Mouse (Mus musculus): ENCODE data around the gene Gabpb2.
"Not testable (repeated sequence)": the region's sequence is repeated elsewhere in the genome, so short reads cannot be mapped to it uniquely, and the experiment has no call there.

The Gabpb2 gene

DNA sequence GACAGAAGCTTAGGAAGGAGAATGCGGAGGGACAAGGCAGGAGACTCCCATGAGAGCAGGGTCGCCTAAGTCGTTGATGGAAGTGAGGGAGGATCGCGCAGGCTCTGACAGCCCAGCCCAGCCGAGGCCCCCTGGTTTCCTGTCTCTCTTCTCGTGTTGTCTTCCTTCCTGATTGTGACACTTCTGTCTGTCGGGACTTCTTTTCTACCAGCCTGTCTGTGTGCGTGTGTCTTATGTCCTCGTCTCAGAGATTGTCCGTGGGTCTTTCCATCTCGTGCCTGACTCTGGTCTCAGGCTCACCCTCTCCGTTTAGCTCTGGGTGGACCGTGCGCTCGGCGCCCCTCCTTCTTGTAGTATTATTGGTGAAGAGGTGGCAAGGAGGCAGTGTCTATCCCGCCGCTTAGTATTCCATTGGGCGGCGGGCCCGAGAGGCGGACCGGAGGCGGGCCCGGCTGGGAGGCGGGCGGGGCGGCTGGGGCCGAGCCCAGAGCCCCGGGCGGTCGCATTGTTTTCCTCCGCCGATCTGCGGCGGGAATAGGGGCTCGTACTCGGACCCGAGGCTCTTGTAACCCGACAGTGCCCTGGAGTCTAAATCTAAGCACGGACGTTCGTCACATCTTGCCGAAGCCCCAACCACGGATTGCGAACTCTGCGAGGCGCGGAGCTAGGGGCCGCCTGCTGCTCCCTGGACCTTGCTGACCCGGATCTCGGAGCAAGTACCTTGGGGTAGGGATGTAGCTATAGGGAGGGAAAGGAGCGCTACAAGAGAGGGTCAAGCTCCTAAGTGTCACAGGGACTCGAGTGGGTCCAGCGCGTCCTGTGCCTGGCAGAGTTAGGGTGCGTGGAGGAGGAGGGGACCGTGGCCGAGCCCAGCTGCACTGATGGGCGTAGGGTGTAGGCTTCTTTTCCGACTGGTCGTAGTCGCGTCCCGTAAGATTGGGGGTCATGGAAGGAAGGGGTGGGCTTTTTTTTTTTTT, 57.4 kb downstream of the Gabpb2 start, which contains the start of gene Sema6c:
Sema6c (plus strand) TSS at position 471 of the 977 bp plus-strand sequence.
- DNase-seq = peak; percentile 92 to 95

DNA sequence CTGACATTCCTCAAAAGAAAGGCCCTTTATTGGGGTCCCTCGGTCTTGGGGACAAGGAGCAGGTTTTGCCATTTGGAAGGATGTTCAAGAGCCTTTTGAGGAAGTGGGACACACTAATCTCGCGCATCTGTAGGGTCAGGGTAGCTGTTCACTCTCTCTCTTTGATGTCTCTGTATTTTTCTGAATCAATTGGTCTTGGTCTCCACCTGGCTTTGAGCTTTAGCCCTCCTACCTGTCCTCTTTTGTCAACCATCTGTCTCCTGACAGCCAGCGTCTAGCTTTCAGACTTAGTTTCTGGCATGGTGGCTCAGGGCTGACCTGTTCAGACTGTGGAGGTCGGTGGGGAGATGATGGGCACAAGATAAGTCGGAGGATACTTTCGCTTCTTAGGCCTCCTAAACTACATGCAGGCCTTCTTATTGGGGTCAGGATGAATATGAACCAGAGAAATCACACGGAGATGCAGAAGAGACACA, 58.2 kb downstream of the Gabpb2 start:
- peak; percentile 24 to 25 for DNase-seq

- peak; percentile 39 to 54 for DNase-seq
Observed at GRCm38 (mm10) chr3:95153874-95154273, 63.8 kb downstream of the Gabpb2 start.

- no peak for DNase-seq
Observed at GRCm38 (mm10) chr3:95147924-95148323, 69.8 kb downstream of the Gabpb2 start.

DNA sequence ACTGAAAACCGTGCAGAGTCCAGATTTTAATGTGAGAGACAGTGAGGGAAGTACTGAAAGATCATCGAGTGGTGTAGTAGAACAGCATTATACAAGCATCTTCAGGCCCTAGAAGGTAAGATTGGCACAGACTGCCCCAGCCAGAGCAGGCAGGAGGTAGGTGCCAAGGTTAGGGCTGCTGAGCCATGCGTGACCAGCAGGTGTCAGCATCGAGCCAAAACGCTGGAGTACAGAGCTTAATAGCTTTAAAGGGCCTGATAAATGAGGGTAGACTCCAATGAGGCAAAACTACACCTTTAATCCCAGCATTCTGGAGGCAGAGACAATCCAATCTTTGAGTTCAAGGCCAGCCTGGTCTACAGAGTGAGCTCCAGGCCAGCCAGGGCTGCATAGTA, 75.1 kb downstream of the Gabpb2 start:
- DNase-seq = peak; percentile 90 to 94

- no peak for DNase-seq
Observed at GRCm38 (mm10) chr3:95141952-95142616, 75.6 kb downstream of the Gabpb2 start, which contains the start of gene Tnfaip8l2. Tnfaip8l2 (minus strand) TSS chr3:95142360.

DNA sequence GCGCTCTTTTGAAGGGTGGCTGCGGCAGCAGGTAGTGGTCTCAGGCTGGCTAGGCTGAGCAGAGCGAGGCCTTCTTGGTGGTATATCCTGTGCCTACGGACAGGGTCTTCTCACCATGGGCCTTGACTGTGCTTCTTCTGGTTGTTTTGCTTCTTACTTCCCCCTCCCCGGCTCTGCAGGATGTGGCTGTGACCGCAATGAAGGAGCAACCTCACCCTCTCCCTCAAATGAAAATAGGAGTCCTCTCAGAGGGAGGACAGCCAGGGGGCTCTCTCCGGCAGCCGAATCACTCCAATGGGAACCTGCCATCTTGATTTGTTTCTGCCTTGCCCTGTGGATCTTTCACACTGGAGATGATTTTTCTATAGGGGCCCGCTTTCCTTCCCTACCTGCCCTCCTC, 76.2 kb downstream of the Gabpb2 start:
- no peak for DNase-seq

- no peak for DNase-seq
Observed at GRCm38 (mm10) chr3:95140795-95141194, 76.9 kb downstream of the Gabpb2 start.

- no peak for DNase-seq
Observed at GRCm38 (mm10) chr3:95140289-95140595, 77.5 kb downstream of the Gabpb2 start.

- DNase-seq = no peak
Observed at GRCm38 (mm10) chr3:95139586-95140288, 78.0 kb downstream of the Gabpb2 start.

DNA sequence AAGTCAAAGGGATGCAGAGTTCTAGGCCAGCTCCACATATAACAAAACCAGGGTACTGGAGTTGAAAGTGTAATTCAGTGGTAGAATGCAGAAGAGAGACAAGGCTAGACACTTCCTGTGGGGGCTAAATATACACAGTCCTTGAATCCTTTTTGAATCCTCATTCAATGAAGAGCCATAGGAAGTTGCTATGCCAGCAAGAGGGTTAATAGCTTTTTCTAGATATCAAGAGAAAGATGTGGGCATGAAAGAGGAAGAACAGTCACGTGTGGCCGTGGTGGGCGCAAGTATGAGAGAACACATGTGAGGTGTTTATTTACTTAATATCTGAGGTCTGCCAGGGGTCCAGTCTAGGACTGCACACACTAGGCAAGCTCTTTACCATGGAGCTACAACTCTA, 81.4 kb downstream of the Gabpb2 start:
- DNase-seq = no peak

- no peak for DNase-seq
Observed at GRCm38 (mm10) chr3:95135433-95136052, 82.2 kb downstream of the Gabpb2 start.

DNA sequence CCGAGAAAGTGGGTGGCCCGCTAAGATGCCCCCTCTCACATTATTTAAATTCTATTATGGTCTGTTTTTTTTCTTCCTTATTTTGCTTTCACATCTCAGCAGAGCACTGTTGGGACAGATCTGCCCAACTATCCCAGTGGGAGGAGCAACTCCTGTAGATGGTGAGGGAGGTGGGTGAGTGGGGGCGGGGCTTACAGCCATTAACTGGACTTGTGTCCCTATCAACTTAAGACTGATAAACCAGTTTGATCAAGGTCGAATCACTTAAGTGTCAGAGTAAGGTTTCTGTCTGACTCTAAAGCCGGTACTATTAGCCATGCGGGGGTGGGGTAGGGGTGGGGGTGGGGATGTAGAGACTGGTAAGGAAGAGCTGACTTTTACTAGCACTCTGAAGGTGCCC, 82.7 kb downstream of the Gabpb2 start:
- DNase-seq = peak; percentile 50 to 56

- DNase-seq = not testable (repeated sequence)
Observed at GRCm38 (mm10) chr3:95134133-95134532, 83.6 kb downstream of the Gabpb2 start.

- DNase-seq = peak; percentile 92 to 94
Observed at GRCm38 (mm10) chr3:95133680-95134101, 84.0 kb downstream of the Gabpb2 start, which contains the start of the genes Scnm1 and Lysmd1. Scnm1 (minus strand) TSS chr3:95134011. Lysmd1 (plus strand) TSS chr3:95134088.

- DNase-seq = no peak
Observed at GRCm38 (mm10) chr3:95133176-95133575, 84.5 kb downstream of the Gabpb2 start.

DNA sequence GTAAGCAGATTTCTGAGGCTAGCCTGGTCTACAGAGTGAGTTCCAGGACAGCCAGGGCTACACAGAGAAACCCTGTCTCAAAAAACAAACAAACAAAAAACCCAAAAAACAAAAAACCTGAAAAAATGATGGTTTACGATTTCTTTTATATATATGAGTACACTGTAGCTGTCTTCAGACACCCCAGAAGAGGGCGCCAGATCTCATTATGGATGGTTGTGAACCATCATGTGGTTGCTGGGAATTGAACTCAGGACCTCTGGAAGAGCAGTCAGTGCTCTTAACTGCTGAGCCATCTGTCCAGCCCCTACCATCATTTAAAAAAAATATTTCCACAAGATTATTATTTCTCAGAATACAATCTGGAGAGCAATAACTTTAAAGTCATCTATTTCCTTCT, 85.3 kb downstream of the Gabpb2 start:
- DNase-seq = not testable (repeated sequence)
